Mouse (Mus musculus) kidney, adult 2 months (tissue): Measurements from ENCODE around the gene Adra2b. TPM values are rescaled to one million over a fixed set of nuclear protein-coding genes. Genes with fewer than 3 reads are reported as not detected.

Source experiments
- DNase-seq: peaks from one replicate; pipeline ENCODE4 v3.0.0; 2021
- H3K27ac ChIP-seq: fragments of 200-500 bp; 2 replicates; pipeline ENCODE4 v1.5.1; 2012; ENCODE audit warnings: low read depth, low read length, control low read depth, inconsistent platforms; ENCODE audit not compliant: insufficient read depth
- H3K27me3 ChIP-seq: fragments of 200-500 bp; replicated peaks from 2 replicates; pipeline ENCODE4 v1.6.1; 2012; ENCODE audit warnings: mild to moderate bottlenecking, moderate library complexity, low read length, inconsistent platforms; ENCODE audit not compliant: control insufficient read depth, insufficient read depth
- H3K36me3 ChIP-seq: fragments of 200-500 bp; 2 replicates; pipeline ENCODE4 v1.6.1; 2012; ENCODE audit warnings: mild to moderate bottlenecking, moderate library complexity, low read length, inconsistent platforms; ENCODE audit not compliant: control insufficient read depth, insufficient read depth
- H3K4me1 ChIP-seq: fragments of 200-500 bp; 2 replicates; pipeline ENCODE4 v1.6.1; 2011; ENCODE audit warnings: low read length; ENCODE audit not compliant: control insufficient read depth, insufficient read depth
- H3K4me3 ChIP-seq: fragments of 200-500 bp; 2 replicates; pipeline ENCODE4 v1.5.1; 2011; ENCODE audit warnings: mild to moderate bottlenecking, low read depth, low read length, control low read depth; ENCODE audit not compliant: insufficient read depth
- CTCF ChIP-seq: fragments of 200-500 bp; conservative IDR thresholded peaks from 2 replicates; pipeline ENCODE4 v1.5.1; 2011; ENCODE audit warnings: low read depth, mild to moderate bottlenecking, control low read depth, low read length, moderate library complexity, mixed read lengths; ENCODE audit not compliant: insufficient read depth, insufficient read length
- POLR2A ChIP-seq: fragments of 200-500 bp; IDR thresholded peaks from one replicate; pipeline ENCODE4 v1.6.1; 2011; ENCODE audit warnings: low read depth, low read length, control low read depth
- WGBS: fragments of 180-500 bp; shearing (Covaris S2); methylation state at CpG from one replicate; pipeline ENCODE4 v1.1.7; 2018; 5-methylcytosine and 5-hydroxymethylcytosine counted together
- polyA plus RNA-seq: library from polyadenylated mRNA; depleted of rRNA; stranded (reverse); fragments of >200 nt; gene quantifications from 2 replicates; pipeline ENCODE4 v1.2.3, GENCODE M21; 2012

Gene Adra2b
- polyA plus RNA-seq, 1 experiment, result 64.7 TPM

DNA sequence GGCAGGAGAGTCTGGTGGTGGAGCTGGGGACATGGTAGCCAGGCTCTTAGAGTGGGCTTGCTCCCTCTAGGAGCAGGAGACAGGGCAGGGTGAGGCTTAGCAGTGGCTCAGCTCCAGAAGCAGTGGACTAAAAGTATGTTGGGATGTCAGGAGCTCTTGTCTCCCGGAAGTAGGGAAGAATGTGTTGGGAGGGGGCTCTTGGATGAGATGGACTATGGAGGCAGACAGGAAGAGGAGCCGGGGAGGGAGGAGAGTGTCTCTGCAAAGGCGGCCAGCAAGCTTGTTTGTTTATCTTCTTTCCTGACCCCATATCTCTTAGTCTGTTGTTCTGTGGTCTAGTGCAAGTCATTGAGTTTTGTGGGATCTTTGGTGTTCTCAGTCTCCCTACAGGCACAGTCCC, 12.1 kb downstream of the Adra2b start:
- Histone ChIP-seq H3K4me3 (no peak overlapping the region), H3K27ac (peak overlapping the region; percentile 58), H3K27me3 (no peaks in the 10 kb centered on the region), H3K36me3 (no peaks in the 10 kb centered on the region), H3K4me1 (peaks cover 39% of the 10 kb centered on the region; the same call in 1 of the 2 replicates)
- 63% methylated on average over 3 of the region's 3 CpGs for WGBS
- peak; percentile 69 for DNase-seq
- TF ChIP-seq CTCF (no peak), POLR2A (no peak)

- TF ChIP-seq POLR2A (no peak), CTCF (peak; percentile 45; the same call in 1 of the 2 replicates)
- Histone ChIP-seq H3K4me3 (no peak overlapping the region), H3K4me1 (peaks cover 37% of the 10 kb centered on the region; the same call in 1 of the 2 replicates), H3K27me3 (no peaks in the 10 kb centered on the region), H3K27ac (peak overlapping the region; percentile 1), H3K36me3 (no peaks in the 10 kb centered on the region)
- no peak for DNase-seq
- 39% methylated on average over 7 of the region's 7 CpGs for WGBS
Observed at GRCm38 (mm10) chr2:127375759-127376341, 12.8 kb downstream of the Adra2b start.

DNA sequence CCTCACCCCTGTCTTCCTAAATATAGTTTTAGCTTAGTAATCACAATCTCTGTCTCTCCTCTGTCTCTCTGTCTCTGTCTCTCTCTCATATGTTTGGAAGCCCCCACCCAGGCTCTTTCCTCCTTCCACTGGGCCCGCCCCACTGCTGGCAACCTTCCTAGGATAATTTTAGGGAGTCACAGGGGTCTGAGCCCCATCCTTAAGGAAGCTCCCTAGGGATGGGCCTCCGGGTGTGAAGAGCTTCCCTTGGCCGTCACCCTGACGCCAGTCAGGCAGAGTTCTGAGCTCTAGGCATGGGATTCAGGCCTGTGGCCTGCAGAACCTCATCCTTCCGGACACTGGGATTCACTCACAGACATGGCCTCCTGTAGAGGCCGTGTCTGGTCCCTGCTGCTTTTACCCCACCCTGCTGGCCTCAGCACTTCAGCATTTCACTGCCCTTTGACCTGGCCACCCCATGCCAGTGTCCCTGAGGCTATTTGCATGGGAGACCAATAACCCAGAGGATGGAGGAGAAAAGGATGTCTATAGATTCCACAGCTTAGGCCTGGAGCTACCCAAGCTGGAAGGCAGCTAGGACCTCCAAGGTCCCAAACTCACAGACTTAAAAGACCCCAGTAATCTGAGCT, 13.5 kb downstream of the Adra2b start:
- Histone ChIP-seq H3K27me3 (no peaks in the 10 kb centered on the region), H3K27ac (no peak overlapping the region; the same call in 1 of the 2 replicates), H3K4me3 (no peak overlapping the region), H3K36me3 (no peaks in the 10 kb centered on the region), H3K4me1 (peaks cover 34% of the 10 kb centered on the region; the same call in 1 of the 2 replicates)
- no peak for TF ChIP-seq CTCF
- no peak for TF ChIP-seq POLR2A
- peak; percentile 74 for DNase-seq
- WGBS, result 72% methylated on average over 6 of the region's 6 CpGs

GRCm38 (mm10) chr2:127377942-127378610, 15.1 kb downstream of the Adra2b start:
- Histone ChIP-seq H3K27ac (peak overlapping the region; percentile 12), H3K27me3 (no peaks in the 10 kb centered on the region), H3K4me3 (no peak overlapping the region), H3K4me1 (peaks cover 24% of the 10 kb centered on the region; the same call in 1 of the 2 replicates), H3K36me3 (no peaks in the 10 kb centered on the region)
- TF ChIP-seq CTCF (no peak), POLR2A (no peak)
- WGBS, result 56% methylated on average over 7 of the region's 7 CpGs
- no peak for DNase-seq

GRCm38 (mm10) chr2:127378611-127378990, 15.6 kb downstream of the Adra2b start:
- Histone ChIP-seq H3K27me3 (no peaks in the 10 kb centered on the region), H3K4me1 (peaks cover 24% of the 10 kb centered on the region; the same call in 1 of the 2 replicates), H3K27ac (peak overlapping the region; percentile 52), H3K36me3 (no peaks in the 10 kb centered on the region), H3K4me3 (no peak overlapping the region)
- DNase-seq, result peak; percentile 94
- TF ChIP-seq CTCF (no peak), POLR2A (no peak)
- 31% methylated on average over 7 of the region's 7 CpGs for WGBS

- Histone ChIP-seq H3K4me3 (no peak overlapping the region), H3K27me3 (no peaks in the 10 kb centered on the region), H3K4me1 (peaks cover 24% of the 10 kb centered on the region; the same call in 1 of the 2 replicates), H3K27ac (peak overlapping the region; percentile 52), H3K36me3 (no peaks in the 10 kb centered on the region)
- 59% methylated on average over 3 of the region's 3 CpGs for WGBS
- no peak for TF ChIP-seq POLR2A
- TF ChIP-seq CTCF, result no peak
- DNase-seq, result peak; percentile 58
Observed at GRCm38 (mm10) chr2:127379250-127379649, 16.2 kb downstream of the Adra2b start.

- Histone ChIP-seq H3K27ac (no peak overlapping the region), H3K4me1 (peaks cover 7% of the 10 kb centered on the region; the same call in 1 of the 2 replicates), H3K4me3 (no peak overlapping the region), H3K36me3 (no peaks in the 10 kb centered on the region), H3K27me3 (no peaks in the 10 kb centered on the region)
- WGBS, result 69% methylated on average over 7 of the region's 7 CpGs
- TF ChIP-seq POLR2A (no peak), CTCF (no peak)
- no peak for DNase-seq
Observed at GRCm38 (mm10) chr2:127383881-127384280, 20.9 kb downstream of the Adra2b start.
